Mouse (Mus musculus) kidney, adult 8-10 months (tissue): ENCODE measurements around the gene Kctd3.
"Not testable (repeated sequence)": the region's sequence is repeated elsewhere in the genome, so short reads cannot be mapped to it uniquely, and the experiment has no call there.

ENCODE experiments used
- DNase-seq, 2 experiments: peaks; one replicate each; pipeline ENCODE4 v3.0.0; 2022

Gene Kctd3

GRCm38 (mm10) chr1:189007239-189007979 lies at the start of gene Kctd3:
Gene Kctd3, minus strand, starts transcription at chr1:189007841.
- DNase-seq, result peak; percentile 92 to 96

- no peak for DNase-seq
Measured at GRCm38 (mm10) chr1:189057425-189057824, 49.8 kb upstream of the Kctd3 start.

GRCm38 (mm10) chr1:189055933-189056332 lies 48.3 kb upstream of the Kctd3 start:
- DNase-seq, result no peak

GRCm38 (mm10) chr1:189054941-189055551 lies 47.4 kb upstream of the Kctd3 start:
- DNase-seq, result no peak

- DNase-seq, result peak in 1 of 2 experiments; percentile 11
Measured at GRCm38 (mm10) chr1:189054191-189054590, 46.5 kb upstream of the Kctd3 start.

GRCm38 (mm10) chr1:189052189-189052588 lies 44.5 kb upstream of the Kctd3 start:
- no peak for DNase-seq

- no peak for DNase-seq
Measured at GRCm38 (mm10) chr1:189050122-189050521, 42.5 kb upstream of the Kctd3 start.

- no peak for DNase-seq
Measured at GRCm38 (mm10) chr1:189048331-189048730, 40.7 kb upstream of the Kctd3 start.

GRCm38 (mm10) chr1:189047918-189048317 lies 40.3 kb upstream of the Kctd3 start:
- no peak for DNase-seq

GRCm38 (mm10) chr1:189046831-189047230 lies 39.2 kb upstream of the Kctd3 start:
- no peak for DNase-seq

GRCm38 (mm10) chr1:189046301-189046700 lies 38.7 kb upstream of the Kctd3 start:
- no peak for DNase-seq

- DNase-seq, result no peak
Measured at GRCm38 (mm10) chr1:189041261-189041660, 33.6 kb upstream of the Kctd3 start.

GRCm38 (mm10) chr1:189039348-189039747 lies 31.7 kb upstream of the Kctd3 start:
- no peak for DNase-seq

- DNase-seq, result not testable (repeated sequence)
Measured at GRCm38 (mm10) chr1:189032817-189033216, 25.2 kb upstream of the Kctd3 start.

- DNase-seq, result no peak
Measured at GRCm38 (mm10) chr1:189030975-189031374, 23.3 kb upstream of the Kctd3 start.

GRCm38 (mm10) chr1:189028267-189028666 lies 20.6 kb upstream of the Kctd3 start:
- no peak for DNase-seq

- peak in 1 of 2 experiments; percentile 9 for DNase-seq
Measured at GRCm38 (mm10) chr1:189026885-189027284, 19.2 kb upstream of the Kctd3 start.

- DNase-seq, result no peak
Measured at GRCm38 (mm10) chr1:189023701-189024080, 16.1 kb upstream of the Kctd3 start.

GRCm38 (mm10) chr1:189022925-189023700 lies 15.5 kb upstream of the Kctd3 start:
- no peak for DNase-seq

GRCm38 (mm10) chr1:189015372-189015771 lies 7.7 kb upstream of the Kctd3 start:
- no peak for DNase-seq

- DNase-seq, result no peak
Measured at GRCm38 (mm10) chr1:189013587-189013921, 5.9 kb upstream of the Kctd3 start.

- DNase-seq, result no peak
Measured at GRCm38 (mm10) chr1:189012846-189013586, 5.4 kb upstream of the Kctd3 start.

- no peak for DNase-seq
Measured at GRCm38 (mm10) chr1:189010671-189011070, 3.0 kb upstream of the Kctd3 start.
